Mouse (Mus musculus): Measurements from ENCODE around the gene Med12l. TPM values are rescaled to one million over a fixed set of nuclear protein-coding genes. Genes with fewer than 3 reads are reported as not detected.

The Med12l gene
- polyA plus RNA-seq, 1 experiment from 2014 or later: 3.3 TPM

DNA sequence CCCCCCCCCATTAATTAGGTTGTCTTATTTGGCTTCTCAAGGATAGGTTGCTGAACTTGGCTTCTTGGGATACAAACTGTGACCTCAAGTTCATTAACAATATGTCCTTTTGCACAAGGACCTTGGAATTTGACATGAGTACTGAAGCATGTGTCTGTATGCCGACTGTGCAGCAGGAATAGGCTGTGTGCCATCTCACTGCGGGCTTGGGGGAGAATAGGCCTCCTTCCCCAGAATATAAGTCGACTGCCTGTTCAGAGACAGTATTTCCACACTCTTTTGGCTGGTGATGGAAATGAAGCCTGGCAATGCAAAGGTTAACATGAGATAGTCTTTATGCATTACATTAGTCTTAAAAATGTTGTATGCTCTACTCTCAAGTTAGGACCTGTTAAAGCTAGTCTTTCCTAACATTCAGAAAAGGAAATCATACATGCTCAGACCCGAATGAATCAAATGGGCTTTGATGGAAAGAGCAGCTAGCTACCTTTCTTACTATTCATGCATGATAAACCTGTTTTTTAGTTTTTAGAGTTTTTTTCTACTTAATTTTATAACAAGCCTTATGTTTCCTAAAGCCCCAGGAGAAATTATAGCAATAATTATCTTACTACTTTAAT, 191.8 kb downstream of the Med12l start:
- Histone ChIP-seq H3K4me3 (ENCODE audit: low read depth, low read length) (no peak overlapping the region), H3K9ac (ENCODE audit: low read length) (no peak overlapping the region)

GRCm38 (mm10) chr3:59203802-59204520, 198.3 kb downstream of the Med12l start:
- H3K4me2 ChIP-seq: no peak overlapping the region
- H3K27ac ChIP-seq (ENCODE audit: low read depth, low read length): no peak overlapping the region
- H3K4me1 ChIP-seq (ENCODE audit: control insufficient read depth, insufficient read depth, low read length): no peaks in the 10 kb centered on the region
- H3K9ac ChIP-seq (ENCODE audit: low read length): no peak overlapping the region
- H3K4me3 ChIP-seq (ENCODE audit: low read depth, low read length): no peak overlapping the region
- no peaks in the 10 kb centered on the region for H3K36me3 ChIP-seq (ENCODE audit: control insufficient read depth, insufficient read depth, low read length)
- ATAC-seq (ENCODE audit: low FRiP score) (no peak), DNase-seq (ENCODE audit: low spot score, missing footprints) (no peak)
- H3K9me3 ChIP-seq (ENCODE audit: control insufficient read depth, low read length): no peaks in the 10 kb centered on the region
- H3K27me3 ChIP-seq (ENCODE audit: control insufficient read depth, insufficient read depth, low read length): no peaks in the 10 kb centered on the region
- WGBS: 81% methylated on average over 8 of the region's 8 CpGs

More for the DNA sequence above, 191.8 kb downstream of the Med12l start:
- no peaks in the 10 kb centered on the region for H3K27me3 ChIP-seq (ENCODE audit: control insufficient read depth, insufficient read depth, low read length)
- H3K27ac ChIP-seq (ENCODE audit: low read depth, low read length): no peak overlapping the region
- no peak for ATAC-seq (ENCODE audit: low FRiP score)
- H3K4me2 ChIP-seq: no peak overlapping the region
- DNase-seq (ENCODE audit: low spot score, missing footprints): peak; percentile 64
- no peaks in the 10 kb centered on the region for H3K36me3 ChIP-seq (ENCODE audit: control insufficient read depth, insufficient read depth, low read length)
- 84% methylated on average over 4 of the region's 4 CpGs for WGBS
- H3K9me3 ChIP-seq (ENCODE audit: control insufficient read depth, low read length): no peaks in the 10 kb centered on the region
- H3K4me1 ChIP-seq (ENCODE audit: control insufficient read depth, insufficient read depth, low read length): no peaks in the 10 kb centered on the region

DNA sequence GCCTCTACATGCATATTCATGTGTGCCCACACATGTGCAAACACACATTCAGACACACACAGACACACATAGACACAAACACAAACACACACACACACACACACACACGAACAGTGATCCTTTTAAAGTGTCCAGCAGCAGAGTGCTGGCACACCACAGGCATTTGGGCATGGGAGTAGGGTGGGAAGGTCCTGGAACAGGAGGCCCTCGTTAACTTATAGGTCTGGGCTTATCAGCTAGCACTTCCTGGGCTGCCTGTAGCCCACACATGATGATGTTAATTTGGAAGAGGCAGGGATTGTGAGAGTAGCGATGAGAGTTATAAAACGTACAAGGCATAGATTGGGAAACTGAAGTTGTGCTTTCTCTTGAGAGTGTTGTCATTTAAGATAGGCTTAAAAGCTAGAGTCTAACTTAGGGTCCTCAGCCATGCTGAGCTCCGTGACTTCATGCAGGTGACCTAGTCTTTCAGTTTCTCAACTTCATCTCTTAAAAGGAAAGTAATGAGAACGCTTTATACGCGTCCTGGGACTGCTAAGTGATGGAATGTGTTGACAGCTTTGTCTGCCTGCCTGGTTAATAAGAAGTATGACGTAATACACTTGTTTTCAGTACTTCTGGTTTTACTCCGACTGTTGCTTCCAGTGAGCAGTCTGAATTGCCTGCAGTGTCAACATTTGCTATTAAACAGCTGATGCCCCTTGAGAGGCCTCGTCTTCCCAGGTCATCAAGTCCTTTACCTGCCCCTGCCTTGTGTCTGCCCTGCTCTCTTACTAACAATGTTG, 199.3 kb downstream of the Med12l start:
- no peak for ATAC-seq (ENCODE audit: low FRiP score)
- 89% methylated on average over 11 of the region's 11 CpGs for WGBS
- DNase-seq (ENCODE audit: low spot score, missing footprints): no peak
- no peaks in the 10 kb centered on the region for H3K9me3 ChIP-seq (ENCODE audit: control insufficient read depth, low read length)
- no peaks in the 10 kb centered on the region for H3K27me3 ChIP-seq (ENCODE audit: control insufficient read depth, insufficient read depth, low read length)
- H3K27ac ChIP-seq (ENCODE audit: low read depth, low read length): no peak overlapping the region
- no peaks in the 10 kb centered on the region for H3K36me3 ChIP-seq (ENCODE audit: control insufficient read depth, insufficient read depth, low read length)
- H3K4me2 ChIP-seq: no peak overlapping the region
- H3K4me1 ChIP-seq (ENCODE audit: control insufficient read depth, insufficient read depth, low read length): no peaks in the 10 kb centered on the region
- no peak overlapping the region for H3K9ac ChIP-seq (ENCODE audit: low read length)
- H3K4me3 ChIP-seq (ENCODE audit: low read depth, low read length): no peak overlapping the region

GRCm38 (mm10) chr3:59205941-59206340, 200.3 kb downstream of the Med12l start:
- Histone ChIP-seq H3K4me1 (ENCODE audit: control insufficient read depth, insufficient read depth, low read length) (no peaks in the 10 kb centered on the region), H3K4me3 (ENCODE audit: low read depth, low read length) (no peak overlapping the region), H3K9me3 (ENCODE audit: control insufficient read depth, low read length) (no peaks in the 10 kb centered on the region), H3K27me3 (ENCODE audit: control insufficient read depth, insufficient read depth, low read length) (no peaks in the 10 kb centered on the region), H3K36me3 (ENCODE audit: control insufficient read depth, insufficient read depth, low read length) (no peaks in the 10 kb centered on the region), H3K27ac (ENCODE audit: low read depth, low read length) (no peak overlapping the region), H3K9ac (ENCODE audit: low read length) (no peak overlapping the region), H3K4me2 (no peak overlapping the region)
- ATAC-seq (ENCODE audit: low FRiP score): no peak
- DNase-seq (ENCODE audit: low spot score, missing footprints): no peak
- 88% methylated on average over 4 of the region's 4 CpGs for WGBS

GRCm38 (mm10) chr3:59208650-59209548, 203.3 kb downstream of the Med12l start:
- WGBS: 68% methylated on average over 4 of the region's 4 CpGs
- Histone ChIP-seq H3K4me1 (ENCODE audit: control insufficient read depth, insufficient read depth, low read length) (no peaks in the 10 kb centered on the region), H3K36me3 (ENCODE audit: control insufficient read depth, insufficient read depth, low read length) (no peaks in the 10 kb centered on the region), H3K9ac (ENCODE audit: low read length) (no peak overlapping the region), H3K9me3 (ENCODE audit: control insufficient read depth, low read length) (no peaks in the 10 kb centered on the region), H3K4me2 (no peak overlapping the region), H3K27me3 (ENCODE audit: control insufficient read depth, insufficient read depth, low read length) (no peaks in the 10 kb centered on the region), H3K4me3 (ENCODE audit: low read depth, low read length) (no peak overlapping the region), H3K27ac (ENCODE audit: low read depth, low read length) (no peak overlapping the region)
- ATAC-seq (ENCODE audit: low FRiP score) (peak; percentile 67), DNase-seq (ENCODE audit: low spot score, missing footprints) (peak; percentile 97)

GRCm38 (mm10) chr3:59210089-59210488, 204.5 kb downstream of the Med12l start:
- H3K4me3 ChIP-seq (ENCODE audit: low read depth, low read length): no peak overlapping the region
- WGBS: 71% methylated on average over 8 of the region's 8 CpGs
- H3K4me2 ChIP-seq: no peak overlapping the region
- no peak overlapping the region for H3K27ac ChIP-seq (ENCODE audit: low read depth, low read length)
- no peak overlapping the region for H3K9ac ChIP-seq (ENCODE audit: low read length)
- H3K4me1 ChIP-seq (ENCODE audit: control insufficient read depth, insufficient read depth, low read length): no peaks in the 10 kb centered on the region
- no peaks in the 10 kb centered on the region for H3K36me3 ChIP-seq (ENCODE audit: control insufficient read depth, insufficient read depth, low read length)
- H3K27me3 ChIP-seq (ENCODE audit: control insufficient read depth, insufficient read depth, low read length): no peaks in the 10 kb centered on the region
- no peak for DNase-seq (ENCODE audit: low spot score, missing footprints)
- H3K9me3 ChIP-seq (ENCODE audit: control insufficient read depth, low read length): no peaks in the 10 kb centered on the region
- no peak for ATAC-seq (ENCODE audit: low FRiP score)

- WGBS: 95% methylated on average over 6 of the region's 6 CpGs
- ATAC-seq (ENCODE audit: low FRiP score) (no peak), DNase-seq (ENCODE audit: low spot score, missing footprints) (no peak)
- no peaks in the 10 kb centered on the region for H3K9me3 ChIP-seq (ENCODE audit: control insufficient read depth, low read length)
- H3K27me3 ChIP-seq (ENCODE audit: control insufficient read depth, insufficient read depth, low read length): no peaks in the 10 kb centered on the region
- no peak within 1 kb of the TSS for H3K4me2 ChIP-seq
- H3K27ac ChIP-seq (ENCODE audit: low read depth, low read length): no peak within 1 kb of the TSS
- H3K36me3 ChIP-seq (ENCODE audit: control insufficient read depth, insufficient read depth, low read length): no peaks in the 10 kb centered on the region
- no peaks in the 10 kb centered on the region for H3K4me1 ChIP-seq (ENCODE audit: control insufficient read depth, insufficient read depth, low read length)
- no peak within 1 kb of the TSS for H3K9ac ChIP-seq (ENCODE audit: low read length)
- no peak within 1 kb of the TSS for H3K4me3 ChIP-seq (ENCODE audit: low read depth, low read length)
Measured at GRCm38 (mm10) chr3:59210727-59211126, 205.1 kb downstream of the Med12l start, which contains the start of gene P2ry13. P2ry13 (minus strand) TSS chr3:59210882.

GRCm38 (mm10) chr3:59211784-59212183, 206.2 kb downstream of the Med12l start:
- Histone ChIP-seq H3K27ac (ENCODE audit: low read depth, low read length) (no peak overlapping the region), H3K36me3 (ENCODE audit: control insufficient read depth, insufficient read depth, low read length) (no peaks in the 10 kb centered on the region), H3K4me2 (no peak overlapping the region), H3K9ac (ENCODE audit: low read length) (no peak overlapping the region), H3K4me3 (ENCODE audit: low read depth, low read length) (no peak overlapping the region), H3K27me3 (ENCODE audit: control insufficient read depth, insufficient read depth, low read length) (no peaks in the 10 kb centered on the region), H3K9me3 (ENCODE audit: control insufficient read depth, low read length) (no peaks in the 10 kb centered on the region), H3K4me1 (ENCODE audit: control insufficient read depth, insufficient read depth, low read length) (no peaks in the 10 kb centered on the region)
- ATAC-seq (ENCODE audit: low FRiP score): no peak
- DNase-seq (ENCODE audit: low spot score, missing footprints): no peak
- 91% methylated on average over 8 of the region's 8 CpGs for WGBS

All from midbrain, embryonic 11.5 days (tissue).